Mouse (Mus musculus): Measurements from ENCODE around the gene Gm9945. TPM values are rescaled to one million over a fixed set of nuclear protein-coding genes. Genes with fewer than 3 reads are reported as not detected.

Gm9945 gene
- polyA plus RNA-seq, 1 experiment from 2014 or later: not detected

- Histone ChIP-seq H3K9ac (no peak overlapping the region), H3K4me2 (replicated peaks) (peak overlapping the region; percentile 88), H3K27me3 (replicated peaks) (no peaks in the 10 kb centered on the region), H3K4me1 (replicated peaks) (peaks cover 39% of the 10 kb centered on the region), H3K4me3 (replicated peaks) (peak overlapping the region; percentile 75), H3K9me3 (no peaks in the 10 kb centered on the region), H3K27ac (peak overlapping the region; percentile 28; the same call in 1 of the 2 replicates), H3K36me3 (no peaks in the 10 kb centered on the region)
- ATAC-seq: peak; percentile 39; the same call in 1 of the 2 replicates
- WGBS: 36% methylated on average over 16 of the region's 16 CpGs
Observed at GRCm38 (mm10) chr11:53521120-53521820, 41.3 kb downstream of the Gm9945 start.

GRCm38 (mm10) chr11:53521821-53522131 is 41.8 kb downstream of the Gm9945 start:
- Histone ChIP-seq H3K27me3 (replicated peaks) (no peaks in the 10 kb centered on the region), H3K4me1 (replicated peaks) (peaks cover 39% of the 10 kb centered on the region), H3K9ac (no peak overlapping the region), H3K4me3 (replicated peaks) (no peak overlapping the region), H3K9me3 (no peaks in the 10 kb centered on the region), H3K36me3 (no peaks in the 10 kb centered on the region), H3K4me2 (replicated peaks) (peak overlapping the region; percentile 88), H3K27ac (no peak overlapping the region)
- ATAC-seq: no peak
- 82% methylated on average over 7 of the region's 7 CpGs for WGBS

GRCm38 (mm10) chr11:53522362-53522761 is 42.4 kb downstream of the Gm9945 start:
- no peak for ATAC-seq
- Histone ChIP-seq H3K27me3 (replicated peaks) (no peaks in the 10 kb centered on the region), H3K9ac (no peak overlapping the region), H3K4me3 (replicated peaks) (no peak overlapping the region), H3K27ac (no peak overlapping the region), H3K4me1 (replicated peaks) (peaks cover 39% of the 10 kb centered on the region), H3K9me3 (no peaks in the 10 kb centered on the region), H3K36me3 (no peaks in the 10 kb centered on the region), H3K4me2 (replicated peaks) (no peak overlapping the region)
- 94% methylated on average over 3 of the region's 3 CpGs for WGBS

GRCm38 (mm10) chr11:53522930-53523329 is 43.0 kb downstream of the Gm9945 start:
- WGBS: 46% methylated on average over 9 of the region's 9 CpGs
- no peak overlapping the region for H3K9ac ChIP-seq
- no peaks in the 10 kb centered on the region for H3K27me3 ChIP-seq (replicated peaks)
- no peak overlapping the region for H3K4me2 ChIP-seq (replicated peaks)
- H3K4me1 ChIP-seq (replicated peaks): peaks cover 39% of the 10 kb centered on the region
- no peak overlapping the region for H3K4me3 ChIP-seq (replicated peaks)
- no peak overlapping the region for H3K27ac ChIP-seq
- no peaks in the 10 kb centered on the region for H3K36me3 ChIP-seq
- H3K9me3 ChIP-seq: no peaks in the 10 kb centered on the region
- no peak for ATAC-seq

GRCm38 (mm10) chr11:53523545-53524405 is 43.8 kb downstream of the Gm9945 start:
- WGBS: 77% methylated on average over 14 of the region's 14 CpGs
- Histone ChIP-seq H3K36me3 (no peaks in the 10 kb centered on the region), H3K9ac (no peak overlapping the region), H3K4me2 (replicated peaks) (no peak overlapping the region), H3K4me3 (replicated peaks) (no peak overlapping the region), H3K27ac (no peak overlapping the region), H3K27me3 (replicated peaks) (no peaks in the 10 kb centered on the region), H3K4me1 (replicated peaks) (peaks cover 45% of the 10 kb centered on the region), H3K9me3 (no peaks in the 10 kb centered on the region)
- ATAC-seq: no peak

- Histone ChIP-seq H3K4me3 (replicated peaks) (no peak overlapping the region), H3K27me3 (replicated peaks) (no peaks in the 10 kb centered on the region), H3K9me3 (no peaks in the 10 kb centered on the region), H3K9ac (no peak overlapping the region), H3K27ac (0 out of 2 replicates have a peak overlapping the region, but pooled peaks have one; percentile 3), H3K4me2 (replicated peaks) (no peak overlapping the region), H3K4me1 (replicated peaks) (peaks cover 50% of the 10 kb centered on the region), H3K36me3 (no peaks in the 10 kb centered on the region)
- WGBS: 77% methylated on average over 6 of the region's 6 CpGs
- no peak for ATAC-seq
Observed at GRCm38 (mm10) chr11:53524905-53525304, 44.9 kb downstream of the Gm9945 start.

GRCm38 (mm10) chr11:53525461-53525860 is 45.5 kb downstream of the Gm9945 start:
- Histone ChIP-seq H3K27me3 (replicated peaks) (no peaks in the 10 kb centered on the region), H3K4me3 (replicated peaks) (no peak overlapping the region), H3K4me2 (replicated peaks) (no peak overlapping the region), H3K9me3 (no peaks in the 10 kb centered on the region), H3K4me1 (replicated peaks) (peaks cover 46% of the 10 kb centered on the region), H3K9ac (no peak overlapping the region), H3K36me3 (no peaks in the 10 kb centered on the region), H3K27ac (no peak overlapping the region)
- WGBS: 60% methylated on average over 4 of the region's 4 CpGs
- ATAC-seq: no peak

GRCm38 (mm10) chr11:53528397-53529252 is 48.7 kb downstream of the Gm9945 start:
- Histone ChIP-seq H3K4me2 (replicated peaks) (no peak overlapping the region), H3K36me3 (0 out of 2 replicates have a peak, but pooled peaks cover 2% of the 10 kb centered on the region), H3K9ac (no peak overlapping the region), H3K27ac (no peak overlapping the region), H3K4me3 (replicated peaks) (no peak overlapping the region), H3K27me3 (replicated peaks) (no peaks in the 10 kb centered on the region), H3K4me1 (replicated peaks) (peaks cover 25% of the 10 kb centered on the region; the same call in 1 of the 2 replicates), H3K9me3 (no peaks in the 10 kb centered on the region)
- WGBS: 67% methylated on average over 9 of the region's 9 CpGs
- ATAC-seq: no peak

- H3K27me3 ChIP-seq (replicated peaks): no peaks in the 10 kb centered on the region
- WGBS: 48% methylated on average over 6 of the region's 6 CpGs
- H3K27ac ChIP-seq: no peak overlapping the region
- no peak overlapping the region for H3K9ac ChIP-seq
- no peak overlapping the region for H3K4me2 ChIP-seq (replicated peaks)
- H3K4me3 ChIP-seq (replicated peaks): no peak overlapping the region
- no peak for ATAC-seq
- 0 out of 2 replicates have a peak, but pooled peaks cover 3% of the 10 kb centered on the region for H3K36me3 ChIP-seq
- peaks cover 21% of the 10 kb centered on the region; the same call in 1 of the 2 replicates for H3K4me1 ChIP-seq (replicated peaks)
- H3K9me3 ChIP-seq: no peaks in the 10 kb centered on the region
Observed at GRCm38 (mm10) chr11:53529253-53529557, 49.2 kb downstream of the Gm9945 start.

GRCm38 (mm10) chr11:53530001-53530400 is 50.0 kb downstream of the Gm9945 start:
- Histone ChIP-seq H3K4me2 (replicated peaks) (no peak overlapping the region), H3K4me3 (replicated peaks) (no peak overlapping the region), H3K9me3 (no peaks in the 10 kb centered on the region), H3K36me3 (peaks cover 6% of the 10 kb centered on the region; the same call in 1 of the 2 replicates), H3K4me1 (replicated peaks) (peaks cover 17% of the 10 kb centered on the region; the same call in 1 of the 2 replicates), H3K27ac (no peak overlapping the region), H3K9ac (no peak overlapping the region), H3K27me3 (replicated peaks) (no peaks in the 10 kb centered on the region)
- no peak for ATAC-seq
- WGBS: 79% methylated on average over 9 of the region's 9 CpGs
